Mouse (Mus musculus) hindbrain, embryonic 10.5 days (tissue): ENCODE measurements around the gene Itga1. TPM values are rescaled to one million over a fixed set of nuclear protein-coding genes. Genes with fewer than 3 reads are reported as not detected.

ENCODE experiments used
- DNase-seq: peaks from one replicate; pipeline ENCODE4 v3.0.0-alpha.2; 2017; ENCODE audit warnings: low spot score
- H3K27ac ChIP-seq: fragments of 300-500 bp; sonication (generic); 2 replicates; pipeline ENCODE4 v1.5.1; 2016; ENCODE audit warnings: mild to moderate bottlenecking, moderate library complexity
- H3K27me3 ChIP-seq: fragments of 300-500 bp; sonication (generic); 2 replicates; pipeline ENCODE4 v1.6.1; 2016; ENCODE audit warnings: mild to moderate bottlenecking; ENCODE audit not compliant: poor library complexity, insufficient read depth, severe bottlenecking
- H3K36me3 ChIP-seq: fragments of 300-500 bp; sonication (generic); 2 replicates; pipeline ENCODE4 v1.6.1; 2016; ENCODE audit warnings: mild to moderate bottlenecking, moderate library complexity
- H3K4me1 ChIP-seq: fragments of 300-500 bp; sonication (generic); replicated peaks from 2 replicates; pipeline ENCODE4 v1.6.1; 2016; ENCODE audit warnings: mild to moderate bottlenecking
- H3K4me3 ChIP-seq: fragments of 300-500 bp; sonication (generic); 2 replicates; pipeline ENCODE4 v1.5.1; 2016; ENCODE audit warnings: mild to moderate bottlenecking, moderate library complexity
- H3K9me3 ChIP-seq: fragments of 300-500 bp; sonication (generic); 2 replicates; pipeline ENCODE4 v1.6.1; 2016; ENCODE audit warnings: mild to moderate bottlenecking, moderate library complexity
- WGBS: fragments of 180-500 bp; shearing (Covaris S2); methylation state at CpG from one replicate; pipeline ENCODE4 v1.1.7; 2016; 5-methylcytosine and 5-hydroxymethylcytosine counted together
- polyA plus RNA-seq: library from polyadenylated mRNA; unstranded; fragments of >200 nt; fragmentation: Nextera tagmentation; extraction: Ambion mirVana; gene quantifications from 2 replicates; pipeline ENCODE4 v1.2.1, GENCODE M21; 2016

The Itga1 gene
- polyA plus RNA-seq, 1 experiment from 2014 or later, result 4.4 TPM

DNA sequence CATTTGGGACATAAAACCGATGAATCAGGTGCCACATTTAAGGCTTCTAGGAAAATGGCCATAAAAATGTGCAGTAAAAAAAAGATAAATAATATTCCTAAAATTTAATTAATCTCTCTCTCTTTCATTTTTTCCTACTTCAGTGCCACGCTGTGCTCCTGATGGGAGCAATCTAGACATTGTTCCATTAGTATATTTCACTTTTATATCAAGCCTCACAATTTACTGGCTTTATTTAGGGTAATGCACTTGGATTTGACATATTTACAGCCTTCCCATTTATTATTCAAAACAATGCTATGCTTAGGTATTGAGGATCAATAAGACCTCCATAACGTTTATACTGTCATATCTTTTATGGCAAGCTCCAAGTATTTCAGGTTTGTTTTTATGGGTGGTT, 76.4 kb downstream of the Itga1 start:
- H3K36me3 ChIP-seq, result no peaks in the 10 kb centered on the region
- DNase-seq, result no peak
- no peaks in the 10 kb centered on the region for H3K9me3 ChIP-seq
- no peaks in the 10 kb centered on the region for H3K27me3 ChIP-seq
- 86% methylated on average over 3 of the region's 3 CpGs for WGBS
- H3K4me3 ChIP-seq, result no peak overlapping the region
- H3K27ac ChIP-seq, result no peak overlapping the region
- 0 out of 2 replicates have a peak, but pooled peaks cover 4% of the 10 kb centered on the region for H3K4me1 ChIP-seq

- no peaks in the 10 kb centered on the region for H3K9me3 ChIP-seq
- no peak overlapping the region for H3K27ac ChIP-seq
- 0 out of 2 replicates have a peak, but pooled peaks cover 4% of the 10 kb centered on the region for H3K4me1 ChIP-seq
- H3K27me3 ChIP-seq, result no peaks in the 10 kb centered on the region
- H3K36me3 ChIP-seq, result no peaks in the 10 kb centered on the region
- DNase-seq, result no peak
- H3K4me3 ChIP-seq, result no peak overlapping the region
- WGBS, result 91% methylated on average over 6 of the region's 6 CpGs
Measured at GRCm38 (mm10) chr13:115022117-115022787, 79.5 kb downstream of the Itga1 start.

DNA sequence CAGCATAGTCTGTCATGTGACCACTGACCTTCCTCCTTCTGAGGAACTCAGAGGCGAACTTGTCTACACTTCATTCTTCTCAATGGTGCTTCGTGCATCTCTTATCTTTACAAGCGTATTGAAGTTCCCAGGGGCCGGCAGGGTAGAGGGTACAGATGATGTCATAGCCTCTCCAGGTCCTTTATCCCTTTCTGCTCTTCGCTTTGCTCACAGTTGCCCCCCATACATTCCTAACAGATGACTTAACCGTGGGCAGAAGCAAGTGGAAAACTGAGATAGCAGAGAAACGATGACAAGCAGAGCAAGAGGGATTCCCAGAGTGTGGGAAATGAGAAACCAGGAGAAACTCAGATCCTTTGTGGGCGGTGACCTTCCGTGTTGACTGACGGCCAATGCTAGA, 80.4 kb downstream of the Itga1 start:
- no peak for DNase-seq
- Histone ChIP-seq H3K36me3 (no peaks in the 10 kb centered on the region), H3K27ac (no peak overlapping the region), H3K4me1 (0 out of 2 replicates have a peak, but pooled peaks cover 4% of the 10 kb centered on the region), H3K27me3 (no peaks in the 10 kb centered on the region), H3K9me3 (no peaks in the 10 kb centered on the region), H3K4me3 (no peak overlapping the region)
- 83% methylated on average over 10 of the region's 10 CpGs for WGBS

DNA sequence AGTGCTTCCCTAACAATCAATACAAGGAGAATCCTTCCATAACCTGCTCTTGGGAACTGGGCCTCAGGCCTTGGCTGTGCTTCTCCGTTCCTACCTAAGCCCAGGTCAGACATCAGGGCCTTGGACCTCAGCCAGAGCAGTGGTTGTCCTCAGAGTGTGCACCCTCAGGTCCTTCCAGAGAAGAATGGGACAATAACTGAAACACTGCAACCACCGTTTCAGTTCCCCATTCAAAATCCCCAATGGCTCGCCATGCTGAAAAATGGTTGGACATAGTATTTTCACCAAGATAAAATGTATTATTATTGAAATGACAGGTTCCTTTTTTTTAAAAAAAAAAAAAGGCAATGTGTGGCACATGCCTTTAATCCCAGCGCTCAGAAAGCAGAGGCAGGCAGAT, 81.0 kb downstream of the Itga1 start:
- Histone ChIP-seq H3K27me3 (no peaks in the 10 kb centered on the region), H3K36me3 (no peaks in the 10 kb centered on the region), H3K27ac (no peak overlapping the region), H3K4me3 (no peak overlapping the region), H3K4me1 (0 out of 2 replicates have a peak, but pooled peaks cover 4% of the 10 kb centered on the region), H3K9me3 (no peaks in the 10 kb centered on the region)
- DNase-seq, result no peak
- WGBS, result 91% methylated on average over 4 of the region's 4 CpGs

DNA sequence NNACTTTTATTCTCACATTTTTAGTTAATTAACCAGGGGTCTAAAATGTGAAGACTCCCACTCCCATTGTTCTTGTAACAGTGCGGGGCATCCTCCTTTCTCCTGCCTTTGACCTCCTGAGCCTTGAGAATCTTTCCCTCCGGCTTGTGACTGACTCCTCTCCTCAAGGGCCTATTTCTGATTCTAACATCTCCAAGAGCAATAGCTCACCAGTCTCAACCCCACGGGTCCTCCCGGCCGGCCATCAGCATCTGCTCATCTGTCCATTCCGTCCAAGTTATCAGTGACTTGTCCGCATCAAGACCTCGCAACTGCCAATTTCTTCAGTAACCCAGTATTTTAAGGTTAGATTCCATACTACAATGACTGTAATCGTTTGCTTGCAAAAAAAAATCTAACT, 84.2 kb downstream of the Itga1 start:
- Histone ChIP-seq H3K4me1 (no peaks in the 10 kb centered on the region), H3K27ac (no peak overlapping the region), H3K4me3 (no peak overlapping the region), H3K9me3 (no peaks in the 10 kb centered on the region), H3K36me3 (no peaks in the 10 kb centered on the region), H3K27me3 (no peaks in the 10 kb centered on the region)
- DNase-seq, result no peak
- 90% methylated on average over 9 of the region's 9 CpGs for WGBS

GRCm38 (mm10) chr13:115011547-115011946, 90.2 kb downstream of the Itga1 start:
- Histone ChIP-seq H3K27ac (no peak overlapping the region), H3K36me3 (no peaks in the 10 kb centered on the region), H3K27me3 (no peaks in the 10 kb centered on the region), H3K4me3 (no peak overlapping the region), H3K9me3 (no peaks in the 10 kb centered on the region), H3K4me1 (peaks cover under 1% of the 10 kb centered on the region; the same call in 1 of the 2 replicates)
- 72% methylated on average over 6 of the region's 6 CpGs for WGBS
- no peak for DNase-seq

DNA sequence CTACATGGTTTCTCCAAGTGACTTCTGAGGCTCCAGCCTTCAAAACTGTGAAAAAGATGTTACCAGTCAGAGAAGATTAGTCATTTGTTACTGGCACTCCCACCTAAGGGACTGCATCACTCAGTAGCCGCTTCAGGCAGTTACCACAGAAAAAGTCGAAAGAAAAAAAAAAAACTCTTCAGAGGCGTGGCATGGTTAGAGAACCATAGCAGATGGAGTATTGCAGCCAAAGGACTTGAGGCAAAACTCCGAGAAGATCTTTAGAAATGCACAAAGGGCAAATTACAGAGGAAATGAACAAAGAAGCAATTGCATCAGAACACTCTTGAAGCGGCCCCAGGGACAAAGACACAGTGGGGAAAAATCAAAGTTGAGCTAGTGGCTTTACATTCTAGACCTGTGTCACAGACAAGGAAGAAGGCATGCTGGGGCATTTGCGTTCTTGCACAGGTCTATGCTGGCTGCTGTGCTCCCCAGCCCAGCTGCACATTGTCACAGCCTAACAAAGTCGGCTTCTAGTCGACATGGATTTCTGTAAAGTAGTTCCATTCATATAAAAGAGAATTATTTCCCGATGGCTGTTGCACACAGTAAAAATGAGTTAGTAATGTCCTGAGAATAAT, 95.4 kb downstream of the Itga1 start:
- Histone ChIP-seq H3K4me3 (no peak overlapping the region), H3K4me1 (peaks cover 7% of the 10 kb centered on the region; the same call in 1 of the 2 replicates), H3K27me3 (no peaks in the 10 kb centered on the region), H3K27ac (no peak overlapping the region), H3K36me3 (no peaks in the 10 kb centered on the region), H3K9me3 (no peaks in the 10 kb centered on the region)
- 47% methylated on average over 9 of the region's 9 CpGs for WGBS
- no peak for DNase-seq

DNA sequence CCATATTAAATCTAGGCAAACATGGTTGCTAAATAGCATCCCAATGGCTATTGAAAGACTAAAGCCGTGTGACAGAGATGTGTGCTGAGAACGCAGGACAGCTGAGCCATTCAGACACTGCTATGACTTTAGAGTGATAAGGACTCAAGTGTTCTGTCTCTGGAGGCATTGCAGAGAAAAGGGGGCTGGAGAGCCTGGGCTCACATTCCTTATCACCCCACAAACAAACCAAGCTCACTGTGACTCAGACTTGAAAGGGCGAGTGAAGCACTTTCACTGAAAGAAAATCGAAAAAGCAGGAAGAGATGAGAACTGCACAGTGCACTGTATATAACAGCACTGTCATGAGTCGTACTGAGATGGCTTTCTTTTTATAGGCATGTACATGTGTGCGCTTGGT, 96.4 kb downstream of the Itga1 start:
- Histone ChIP-seq H3K36me3 (no peaks in the 10 kb centered on the region), H3K9me3 (no peaks in the 10 kb centered on the region), H3K27me3 (no peaks in the 10 kb centered on the region), H3K4me1 (peaks cover 7% of the 10 kb centered on the region; the same call in 1 of the 2 replicates), H3K4me3 (no peak overlapping the region), H3K27ac (no peak overlapping the region)
- 86% methylated on average over 6 of the region's 6 CpGs for WGBS
- no peak for DNase-seq

GRCm38 (mm10) chr13:115003444-115004053, 98.2 kb downstream of the Itga1 start:
- no peaks in the 10 kb centered on the region for H3K9me3 ChIP-seq
- WGBS, result 48% methylated on average over 7 of the region's 7 CpGs
- no peak overlapping the region for H3K4me3 ChIP-seq
- H3K27ac ChIP-seq, result no peak overlapping the region
- DNase-seq, result no peak
- H3K36me3 ChIP-seq, result no peaks in the 10 kb centered on the region
- H3K4me1 ChIP-seq, result peaks cover 7% of the 10 kb centered on the region; the same call in 1 of the 2 replicates
- H3K27me3 ChIP-seq, result no peaks in the 10 kb centered on the region

DNA sequence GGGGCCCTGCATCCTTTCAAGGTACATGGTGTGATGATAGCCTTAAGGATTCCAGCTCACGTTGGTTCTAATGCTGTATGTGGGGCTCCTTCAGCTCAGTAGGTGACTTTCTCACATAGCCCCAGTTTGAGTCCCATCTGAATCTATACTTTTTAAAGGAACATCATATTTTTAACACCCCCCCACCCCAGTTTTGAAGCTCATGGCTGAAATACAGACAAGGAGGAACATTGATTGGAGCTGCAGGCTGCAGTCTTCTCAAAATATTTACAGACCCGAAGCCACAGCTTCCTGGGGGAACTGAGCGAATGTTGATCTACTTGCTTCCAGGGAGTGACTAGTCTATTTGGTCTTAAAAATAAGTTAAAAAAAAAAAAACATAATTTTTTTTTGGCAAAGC, 98.9 kb downstream of the Itga1 start:
- Histone ChIP-seq H3K4me3 (no peak overlapping the region), H3K36me3 (no peaks in the 10 kb centered on the region), H3K27me3 (no peaks in the 10 kb centered on the region), H3K4me1 (peaks cover 7% of the 10 kb centered on the region; the same call in 1 of the 2 replicates), H3K27ac (no peak overlapping the region), H3K9me3 (no peaks in the 10 kb centered on the region)
- DNase-seq, result no peak
- 76% methylated on average over 3 of the region's 3 CpGs for WGBS

- peaks cover 7% of the 10 kb centered on the region; the same call in 1 of the 2 replicates for H3K4me1 ChIP-seq
- no peaks in the 10 kb centered on the region for H3K36me3 ChIP-seq
- no peak overlapping the region for H3K27ac ChIP-seq
- no peaks in the 10 kb centered on the region for H3K27me3 ChIP-seq
- no peak overlapping the region for H3K4me3 ChIP-seq
- DNase-seq, result no peak
- H3K9me3 ChIP-seq, result no peaks in the 10 kb centered on the region
- 91% methylated on average over 5 of the region's 5 CpGs for WGBS
Measured at GRCm38 (mm10) chr13:115002155-115002554, 99.6 kb downstream of the Itga1 start.

DNA sequence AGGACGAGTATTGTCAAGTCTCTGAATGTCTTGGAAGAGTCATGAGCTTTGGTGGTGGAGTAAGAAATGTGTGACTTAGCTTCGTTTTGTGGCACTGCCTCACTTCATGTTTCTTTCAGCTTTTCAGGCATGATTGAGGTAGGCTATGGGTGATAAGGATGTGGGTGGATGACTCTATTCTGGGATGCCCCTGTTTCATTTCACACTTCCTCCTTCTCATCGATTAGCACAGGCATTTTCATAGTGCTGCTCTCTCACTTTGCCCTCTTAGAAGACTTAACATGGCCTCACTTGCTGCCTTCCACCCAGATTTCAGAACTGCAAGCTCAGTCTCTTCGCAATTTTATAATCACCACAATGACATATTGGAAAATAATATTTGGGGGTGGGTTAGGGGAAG, 102.2 kb downstream of the Itga1 start:
- DNase-seq, result no peak
- H3K27me3 ChIP-seq, result no peaks in the 10 kb centered on the region
- WGBS, result 88% methylated on average over 4 of the region's 4 CpGs
- no peaks in the 10 kb centered on the region for H3K4me1 ChIP-seq
- H3K36me3 ChIP-seq, result no peaks in the 10 kb centered on the region
- H3K4me3 ChIP-seq, result no peak overlapping the region
- no peaks in the 10 kb centered on the region for H3K9me3 ChIP-seq
- H3K27ac ChIP-seq, result no peak overlapping the region

DNA sequence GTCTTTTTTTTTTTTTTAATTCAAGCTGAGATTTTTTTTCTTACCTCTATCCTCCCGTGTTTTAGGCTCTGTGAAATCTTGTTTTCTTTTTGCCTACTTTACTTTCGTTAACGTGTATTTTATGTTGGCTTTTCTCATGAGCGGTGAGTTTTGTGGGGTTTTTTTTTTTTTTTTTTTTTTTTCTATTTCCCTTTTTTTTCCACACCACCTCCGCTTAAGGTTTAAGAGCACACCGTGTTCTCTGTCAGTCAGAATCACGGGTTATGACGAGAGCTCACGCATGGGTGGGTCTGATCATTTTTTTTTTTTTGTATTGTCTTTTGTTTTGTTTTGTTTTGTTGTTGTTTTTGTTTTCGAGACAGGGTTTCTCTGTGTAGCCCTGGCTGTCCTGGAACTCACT, 103.7 kb downstream of the Itga1 start:
- H3K9me3 ChIP-seq, result no peaks in the 10 kb centered on the region
- 92% methylated on average over 10 of the region's 10 CpGs for WGBS
- H3K27me3 ChIP-seq, result no peaks in the 10 kb centered on the region
- DNase-seq, result no peak
- no peak overlapping the region for H3K27ac ChIP-seq
- H3K36me3 ChIP-seq, result no peaks in the 10 kb centered on the region
- H3K4me3 ChIP-seq, result no peak overlapping the region
- H3K4me1 ChIP-seq, result no peaks in the 10 kb centered on the region
